Mouse (Mus musculus): ENCODE data around the gene Aqp2. TPM values are rescaled to one million over a fixed set of nuclear protein-coding genes. Genes with fewer than 3 reads are reported as not detected.
A peak's percentile ranks its signal among the peaks of the same experiment; 100 is the strongest.

The Aqp2 gene
- polyA plus RNA-seq, 1 experiment = 741 TPM

GRCm38 (mm10) chr15:99547732-99548131, 31.1 kb upstream of the Aqp2 start:
- H3K27ac ChIP-seq (ENCODE audit: insufficient read depth, low read depth, low read length) = no peak overlapping the region
- WGBS = 66% methylated on average over 6 of the region's 6 CpGs
- no peaks in the 10 kb centered on the region for H3K36me3 ChIP-seq (ENCODE audit: control insufficient read depth, insufficient read depth, low read length)
- no peaks in the 10 kb centered on the region for H3K27me3 ChIP-seq (replicated peaks; ENCODE audit: control insufficient read depth, insufficient read depth, low read length)
- no peak for DNase-seq
- H3K4me3 ChIP-seq (ENCODE audit: insufficient read depth, low read depth, low read length) = no peak overlapping the region
- H3K4me1 ChIP-seq (ENCODE audit: control insufficient read depth, insufficient read depth, low read length) = no peaks in the 10 kb centered on the region
- TF ChIP-seq POLR2A (IDR thresholded peaks at IDR 0.05; ENCODE audit: low read depth, low read length) (no peak), CTCF (conservative IDR thresholded peaks at IDR 0.05; ENCODE audit: insufficient read depth, insufficient read length, low read depth, low read length) (no peak)

DNA sequence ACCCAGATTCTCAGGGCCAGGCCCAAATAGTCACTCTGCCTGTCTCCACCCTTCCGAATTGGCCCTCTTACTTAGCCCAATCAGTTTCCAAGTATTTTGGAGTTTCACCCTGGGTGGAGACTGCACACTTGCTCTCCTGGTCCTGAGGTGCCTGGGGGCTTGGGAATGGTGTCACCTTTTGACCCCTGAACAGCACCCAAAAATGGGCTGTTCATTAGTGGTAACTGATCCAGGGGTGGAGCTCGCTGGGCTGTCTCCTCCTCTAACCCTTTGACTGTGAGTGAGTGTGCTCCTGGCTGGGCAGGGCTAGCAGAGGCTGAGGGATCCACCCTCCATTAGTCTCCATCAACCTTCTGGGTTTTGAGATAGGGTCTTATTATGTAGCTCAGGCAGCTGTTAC, 29.0 kb upstream of the Aqp2 start:
- no peak for DNase-seq
- Histone ChIP-seq H3K4me1 (ENCODE audit: control insufficient read depth, insufficient read depth, low read length) (no peaks in the 10 kb centered on the region), H3K27ac (ENCODE audit: insufficient read depth, low read depth, low read length) (no peak overlapping the region), H3K27me3 (replicated peaks; ENCODE audit: control insufficient read depth, insufficient read depth, low read length) (no peaks in the 10 kb centered on the region), H3K36me3 (ENCODE audit: control insufficient read depth, insufficient read depth, low read length) (no peaks in the 10 kb centered on the region), H3K4me3 (ENCODE audit: insufficient read depth, low read depth, low read length) (no peak overlapping the region)
- WGBS = 57% methylated on average over 2 of the region's 2 CpGs
- TF ChIP-seq CTCF (conservative IDR thresholded peaks at IDR 0.05; ENCODE audit: insufficient read depth, insufficient read length, low read depth, low read length) (no peak), POLR2A (IDR thresholded peaks at IDR 0.05; ENCODE audit: low read depth, low read length) (no peak)

GRCm38 (mm10) chr15:99553767-99554166, 25.1 kb upstream of the Aqp2 start:
- Histone ChIP-seq H3K27ac (ENCODE audit: insufficient read depth, low read depth, low read length) (no peak overlapping the region), H3K27me3 (replicated peaks; ENCODE audit: control insufficient read depth, insufficient read depth, low read length) (no peaks in the 10 kb centered on the region), H3K36me3 (ENCODE audit: control insufficient read depth, insufficient read depth, low read length) (no peaks in the 10 kb centered on the region), H3K4me1 (ENCODE audit: control insufficient read depth, insufficient read depth, low read length) (no peaks in the 10 kb centered on the region), H3K4me3 (ENCODE audit: insufficient read depth, low read depth, low read length) (no peak overlapping the region)
- DNase-seq = no peak
- 56% methylated on average over 6 of the region's 6 CpGs for WGBS
- TF ChIP-seq CTCF (conservative IDR thresholded peaks at IDR 0.05; ENCODE audit: insufficient read depth, insufficient read length, low read depth, low read length) = no peak
- no peak for TF ChIP-seq POLR2A (IDR thresholded peaks at IDR 0.05; ENCODE audit: low read depth, low read length)

GRCm38 (mm10) chr15:99558947-99559346, 19.9 kb upstream of the Aqp2 start:
- WGBS = 94% methylated on average over 1 of the region's 1 CpGs
- no peaks in the 10 kb centered on the region for H3K4me1 ChIP-seq (ENCODE audit: control insufficient read depth, insufficient read depth, low read length)
- no peak overlapping the region for H3K4me3 ChIP-seq (ENCODE audit: insufficient read depth, low read depth, low read length)
- no peak for TF ChIP-seq CTCF (conservative IDR thresholded peaks at IDR 0.05; ENCODE audit: insufficient read depth, insufficient read length, low read depth, low read length)
- TF ChIP-seq POLR2A (IDR thresholded peaks at IDR 0.05; ENCODE audit: low read depth, low read length) = no peak
- no peaks in the 10 kb centered on the region for H3K36me3 ChIP-seq (ENCODE audit: control insufficient read depth, insufficient read depth, low read length)
- H3K27ac ChIP-seq (ENCODE audit: insufficient read depth, low read depth, low read length) = no peak overlapping the region
- H3K27me3 ChIP-seq (replicated peaks; ENCODE audit: control insufficient read depth, insufficient read depth, low read length) = no peaks in the 10 kb centered on the region
- DNase-seq = no peak

DNA sequence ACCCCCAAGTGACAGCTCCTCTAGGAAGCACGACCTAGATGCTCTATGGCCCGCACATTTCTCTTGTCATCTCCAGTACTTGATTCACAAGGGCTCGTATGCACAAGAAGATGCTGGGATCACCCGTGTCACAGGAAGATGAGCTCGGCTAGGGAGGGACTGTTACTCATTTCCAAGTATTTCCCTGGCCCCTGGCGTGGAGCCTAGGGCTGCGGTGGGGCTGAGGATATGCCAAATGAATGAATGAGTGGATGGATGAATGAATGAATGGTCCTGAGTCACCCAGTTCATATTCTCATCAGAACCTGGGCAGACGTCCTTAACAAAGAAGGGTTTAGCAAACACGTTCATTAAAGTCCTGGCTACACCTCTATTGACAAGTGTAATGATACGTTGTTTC, 18.6 kb upstream of the Aqp2 start:
- no peaks in the 10 kb centered on the region for H3K27me3 ChIP-seq (replicated peaks; ENCODE audit: control insufficient read depth, insufficient read depth, low read length)
- 75% methylated on average over 10 of the region's 10 CpGs for WGBS

GRCm38 (mm10) chr15:99567371-99567770, 11.5 kb upstream of the Aqp2 start:
- Histone ChIP-seq H3K27ac (ENCODE audit: insufficient read depth, low read depth, low read length) (no peak overlapping the region), H3K4me3 (ENCODE audit: insufficient read depth, low read depth, low read length) (no peak overlapping the region), H3K36me3 (ENCODE audit: control insufficient read depth, insufficient read depth, low read length) (no peaks in the 10 kb centered on the region), H3K4me1 (ENCODE audit: control insufficient read depth, insufficient read depth, low read length) (peaks cover 4% of the 10 kb centered on the region; the same call in 1 of the 2 replicates), H3K27me3 (replicated peaks; ENCODE audit: control insufficient read depth, insufficient read depth, low read length) (no peaks in the 10 kb centered on the region)
- TF ChIP-seq POLR2A (IDR thresholded peaks at IDR 0.05; ENCODE audit: low read depth, low read length) (no peak), CTCF (conservative IDR thresholded peaks at IDR 0.05; ENCODE audit: insufficient read depth, insufficient read length, low read depth, low read length) (no peak)
- 47% methylated on average over 4 of the region's 4 CpGs for WGBS
- peak; percentile 62 for DNase-seq

More for the DNA sequence above, 18.6 kb upstream of the Aqp2 start:
- no peak for DNase-seq
- no peaks in the 10 kb centered on the region for H3K36me3 ChIP-seq (ENCODE audit: control insufficient read depth, insufficient read depth, low read length)
- TF ChIP-seq CTCF (conservative IDR thresholded peaks at IDR 0.05; ENCODE audit: insufficient read depth, insufficient read length, low read depth, low read length) (no peak), POLR2A (IDR thresholded peaks at IDR 0.05; ENCODE audit: low read depth, low read length) (no peak)
- no peak overlapping the region for H3K4me3 ChIP-seq (ENCODE audit: insufficient read depth, low read depth, low read length)
- H3K27ac ChIP-seq (ENCODE audit: insufficient read depth, low read depth, low read length) = no peak overlapping the region
- H3K4me1 ChIP-seq (ENCODE audit: control insufficient read depth, insufficient read depth, low read length) = no peaks in the 10 kb centered on the region

- Histone ChIP-seq H3K4me1 (ENCODE audit: control insufficient read depth, insufficient read depth, low read length) (peaks cover 4% of the 10 kb centered on the region; the same call in 1 of the 2 replicates), H3K36me3 (ENCODE audit: control insufficient read depth, insufficient read depth, low read length) (no peaks in the 10 kb centered on the region), H3K27ac (ENCODE audit: insufficient read depth, low read depth, low read length) (no peak overlapping the region), H3K4me3 (ENCODE audit: insufficient read depth, low read depth, low read length) (no peak overlapping the region), H3K27me3 (replicated peaks; ENCODE audit: control insufficient read depth, insufficient read depth, low read length) (no peaks in the 10 kb centered on the region)
- TF ChIP-seq POLR2A (IDR thresholded peaks at IDR 0.05; ENCODE audit: low read depth, low read length) = no peak
- TF ChIP-seq CTCF (conservative IDR thresholded peaks at IDR 0.05; ENCODE audit: insufficient read depth, insufficient read length, low read depth, low read length) = no peak
- WGBS = 69% methylated on average over 6 of the region's 6 CpGs
- no peak for DNase-seq
These were observed 10.2 kb upstream of the Aqp2 start for GRCm38 (mm10) chr15:99568682-99569081.
